In genomic region chr8:105393089-105393787, GRCm38 (mm10) we compare ENCODE assay signal across 23 mouse cellular contexts. TPM values are rescaled to one million over a fixed set of nuclear protein-coding genes. Genes with fewer than 3 reads are reported as not detected.
DNase-seq lines count a peak whose midpoint lies in the region; ATAC-seq lines count a peak whose summit lies in the region.
"Had no signal": no experiment of that assay in that cellular context is flagged by ENCODE, and none has a peak within 500 bp of the region (broad histone marks: within the 10 kb centered on the region; RNA-seq: fewer than 3 reads in every experiment).

No protein-coding gene starts in this region.

- peak; percentile 54; the same call in 1 of the 2 replicates for ATAC-seq in megakaryocyte progenitor cell, adult 5-6 weeks (replicated peaks; ENCODE audit: poor library complexity)
- ATAC-seq in inflammation-experienced regulatory T-cells, adult 6 months, result no peak
- ATAC-seq: activated CD4-positive, CD25-positive, alpha-beta regulatory T cell, adult 4 months; Patski had no signal

- intact Hi-C loops in heart, postnatal 36 days (cut with DNase I), result no loop called here
- intact Hi-C loops in heart, postnatal 10 days (cut with DNase I), result no loop called here

- peak; percentile 25 to 39 for DNase-seq in heart, adult 18-20 months
- DNase-seq in heart, postnatal 36 days, result no peak
- DNase-seq in heart, adult 8-10 months (ENCODE audit: low spot score), result peak; percentile 14
- DNase-seq in heart, postnatal 10 days, result peak; percentile 48 to 54
- DNase-seq in spleen, postnatal 10 days (ENCODE audit: low spot score in 2 of 2), result no peak
- DNase-seq in adrenal gland, postnatal 10 days, result no peak
- DNase-seq: cerebellum, adult 9-11 months; kidney, adult 9 months; lung, embryonic 14.5 days; thymus, postnatal 36 days had no signal

RNA-seq across cellular contexts. Expression of gene Kctd19, which starts 20.1 kb away (rescaled TPM):
- not detected for total RNA-seq in heart, adult 18-20 months (2021)
- under 1 TPM; 0.24 to 0.53 TPM for total RNA-seq in heart, postnatal 36 days (2021)
- total RNA-seq in heart, adult 8-10 months (2022), result under 1 TPM in 3 of 4 experiments, not detected in 1; 0.11 to 0.31 (median 0.28) TPM
- under 1 TPM in 1 of 2 experiments, not detected in 1; 0.12 TPM for total RNA-seq in heart, postnatal 10 days (2021)
- total RNA-seq in megakaryocyte progenitor cell, adult 5-6 weeks (2015), result not detected in 2 replicates
- 0.12 TPM in 1 of 2 replicates, not detected in the other for total RNA-seq in megakaryocyte progenitor cell, adult 5-6 weeks (2017)
- under 1 TPM; 0.15 to 0.33 TPM for total RNA-seq in adrenal gland, postnatal 10 days (2021)
- not detected for polyA plus RNA-seq in inflammation-experienced regulatory T-cells, adult 6 months (2017; shearing (Covaris generic))
- total RNA-seq: adrenal gland, postnatal 4 days; hematopoietic stem cell, adult 5-6 weeks; layer of hippocampus, postnatal 25 days; left cerebral cortex, postnatal 25 days had no signal
- polyA plus RNA-seq: activated CD4-positive, CD25-positive, alpha-beta regulatory T cell, adult 4 months; forebrain, embryonic 11.5 days; large intestine, adult 2 months; liver, embryonic 11.5 days; neural tube, embryonic 12.5 days; Patski had no signal

RNA-seq across cellular contexts. Expression of gene Lrrc36, which starts 20.1 kb away (rescaled TPM):
- total RNA-seq in heart, adult 18-20 months (2021), result under 1 TPM; 0.27 to 0.64 TPM
- under 1 TPM; 0.41 to 0.56 TPM for total RNA-seq in heart, postnatal 36 days (2021)
- under 1 TPM; 0.19 to 0.56 (median 0.45) TPM for total RNA-seq in heart, adult 8-10 months (2022)
- 1 to 10 TPM in 1 of 2 experiments, under 1 TPM in 1; 0.77 to 1.2 TPM for total RNA-seq in heart, postnatal 10 days (2021)
- total RNA-seq in megakaryocyte progenitor cell, adult 5-6 weeks (2015), result 0.30 TPM in 1 of 2 replicates, not detected in the other
- total RNA-seq in megakaryocyte progenitor cell, adult 5-6 weeks (2017), result 0.91 and 1.2 TPM in 2 replicates
- 1 to 10 TPM; 3.3 to 3.8 TPM for total RNA-seq in adrenal gland, postnatal 10 days (2021)
- polyA plus RNA-seq in inflammation-experienced regulatory T-cells, adult 6 months (2017; shearing (Covaris generic)), result not detected
- polyA plus RNA-seq: activated CD4-positive, CD25-positive, alpha-beta regulatory T cell, adult 4 months; C2C12; Patski had no signal

RNA-seq across cellular contexts. Expression of gene Plekhg4, which starts 20.2 kb away (rescaled TPM):
- total RNA-seq in heart, adult 18-20 months (2021), result not detected
- not detected for total RNA-seq in heart, postnatal 36 days (2021)
- not detected for total RNA-seq in heart, adult 8-10 months (2022)
- under 1 TPM in 1 of 2 experiments, not detected in 1; 0.12 TPM for total RNA-seq in heart, postnatal 10 days (2021)
- total RNA-seq in megakaryocyte progenitor cell, adult 5-6 weeks (2015), result not detected in 2 replicates
- not detected in 2 replicates for total RNA-seq in megakaryocyte progenitor cell, adult 5-6 weeks (2017)
- total RNA-seq in adrenal gland, postnatal 10 days (2021), result under 1 TPM; 0.36 to 0.51 TPM
- under 1 TPM in 1 of 3 experiments, not detected in 2; 0.11 TPM for polyA plus RNA-seq in inflammation-experienced regulatory T-cells, adult 6 months (2017; shearing (Covaris generic))
- total RNA-seq: hematopoietic stem cell, adult 5-6 weeks had no signal
- polyA plus RNA-seq: liver, embryonic 11.5 days had no signal

RNA-seq across cellular contexts. Expression of gene Slc9a5, which starts 44.6 kb away (rescaled TPM):
- under 1 TPM; 0.37 to 0.39 TPM for total RNA-seq in heart, adult 18-20 months (2021)
- total RNA-seq in heart, postnatal 36 days (2021), result under 1 TPM; 0.44 to 0.62 TPM
- under 1 TPM; 0.41 to 0.79 (median 0.48) TPM for total RNA-seq in heart, adult 8-10 months (2022)
- total RNA-seq in heart, postnatal 10 days (2021), result 1 to 10 TPM; 1.7 TPM
- 0.54 and 0.79 TPM in 2 replicates for total RNA-seq in megakaryocyte progenitor cell, adult 5-6 weeks (2015)
- under 0.01 and 0.61 TPM in 2 replicates for total RNA-seq in megakaryocyte progenitor cell, adult 5-6 weeks (2017)
- total RNA-seq in adrenal gland, postnatal 10 days (2021), result 1 to 10 TPM; 1.5 to 2.6 TPM
- 1 to 10 TPM in 1 of 3 experiments, under 1 TPM in 2; 0.28 to 1.3 (median 0.42) TPM for polyA plus RNA-seq in inflammation-experienced regulatory T-cells, adult 6 months (2017; shearing (Covaris generic))

RNA-seq across cellular contexts. Expression of gene Fhod1, which starts 45.5 kb away (rescaled TPM):
- total RNA-seq in heart, adult 18-20 months (2021), result 1 to 10 TPM; 4.5 to 5.2 TPM
- 1 to 10 TPM; 6.5 to 9.6 TPM for total RNA-seq in heart, postnatal 36 days (2021)
- 1 to 10 TPM; 5.8 to 8.1 (median 6.3) TPM for total RNA-seq in heart, adult 8-10 months (2022)
- 10 to 100 TPM; 10.9 to 11.7 TPM for total RNA-seq in heart, postnatal 10 days (2021)
- 5.0 and 6.2 TPM in 2 replicates for total RNA-seq in megakaryocyte progenitor cell, adult 5-6 weeks (2015)
- total RNA-seq in megakaryocyte progenitor cell, adult 5-6 weeks (2017), result 2.3 and 2.9 TPM in 2 replicates
- total RNA-seq in adrenal gland, postnatal 10 days (2021), result 10 to 100 TPM; 11.9 to 16.5 TPM
- polyA plus RNA-seq in inflammation-experienced regulatory T-cells, adult 6 months (2017; shearing (Covaris generic)), result 1 to 10 TPM; 3.1 to 3.5 (median 3.2) TPM

Comparison
In these comparisons a context has a peak if more than half of its experiments do, and no peak if none do; other contexts are left out.
1. DNase-seq: peak in heart, adult 18-20 months (2 of 2), heart, adult 8-10 months (single experiment) and heart, postnatal 10 days (2 of 2); none in heart, postnatal 36 days (0 of 2), spleen, postnatal 10 days (0 of 2) and adrenal gland, postnatal 10 days (single experiment).